Mouse (Mus musculus) T-cell, adult 2 months (primary cell): ENCODE results near the gene Adamts17.

ENCODE experiments used
- DNase-seq: peaks from one replicate; pipeline ENCODE4 v3.0.0; 2022; ENCODE audit warnings: low spot score

Adamts17 gene

DNA sequence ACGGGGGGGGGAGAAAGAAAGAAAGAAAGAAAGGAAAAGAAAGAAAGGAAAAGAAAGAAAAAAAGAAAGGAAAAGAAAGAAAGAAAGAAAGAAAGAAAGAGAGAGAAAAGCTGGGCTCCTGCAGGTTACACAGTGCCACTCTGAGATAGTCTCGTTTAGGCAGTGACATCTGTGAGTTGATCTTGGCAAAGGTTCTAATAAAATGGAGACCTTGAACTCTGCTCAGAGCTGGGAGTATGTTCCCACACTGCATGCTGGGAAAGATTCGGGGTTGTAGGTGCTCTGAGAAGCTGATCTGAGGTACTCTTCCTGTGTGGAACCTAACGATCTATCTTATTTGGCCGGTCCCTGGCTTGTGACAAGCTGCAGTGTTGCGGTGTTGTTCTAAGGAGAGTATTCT is 7.0 kb downstream of the Adamts17 start:
- no peak for DNase-seq

DNA sequence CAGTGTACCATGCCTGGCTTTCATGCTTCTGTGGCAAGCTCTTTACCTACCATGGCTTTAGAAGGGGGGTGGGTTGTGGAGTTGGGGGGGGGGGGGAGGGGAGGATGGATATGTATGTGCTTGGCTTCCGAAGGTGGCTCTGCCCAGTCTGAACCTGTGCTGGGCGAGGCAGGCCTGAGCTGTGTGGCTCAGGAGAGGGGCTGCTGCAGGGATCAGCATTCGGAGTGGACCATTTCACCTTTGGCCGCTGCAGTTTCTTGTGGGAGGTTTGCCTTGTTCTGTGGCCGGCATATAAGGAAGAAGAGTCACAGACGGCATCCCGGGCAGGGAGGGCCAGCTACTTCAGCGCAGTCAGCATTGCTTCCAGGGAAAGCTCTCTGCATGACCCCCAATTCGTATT is 7.8 kb downstream of the Adamts17 start:
- DNase-seq, result no peak

DNA sequence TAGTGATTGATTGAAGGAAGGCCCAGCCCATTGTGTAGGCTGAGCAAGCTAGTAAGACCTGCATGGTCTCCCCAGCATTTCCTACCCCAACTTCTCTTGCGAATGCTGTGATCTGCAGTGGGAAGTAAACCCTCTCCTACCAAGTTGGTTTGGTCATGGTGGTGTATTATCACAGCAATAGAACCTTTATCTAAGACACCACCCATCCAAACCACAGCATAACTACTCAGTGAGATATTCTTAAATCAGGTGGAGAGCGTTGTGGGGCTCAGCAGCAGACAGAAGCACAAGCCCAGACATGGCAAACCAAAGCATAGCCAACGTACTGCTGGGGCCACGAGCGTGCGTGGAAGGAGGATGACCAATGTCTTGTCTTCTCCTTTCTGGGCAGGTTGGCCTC is 9.8 kb downstream of the Adamts17 start:
- DNase-seq, result no peak

GRCm38 (mm10) chr7:66852164-66852563 is 12.6 kb downstream of the Adamts17 start:
- DNase-seq, result no peak

DNA sequence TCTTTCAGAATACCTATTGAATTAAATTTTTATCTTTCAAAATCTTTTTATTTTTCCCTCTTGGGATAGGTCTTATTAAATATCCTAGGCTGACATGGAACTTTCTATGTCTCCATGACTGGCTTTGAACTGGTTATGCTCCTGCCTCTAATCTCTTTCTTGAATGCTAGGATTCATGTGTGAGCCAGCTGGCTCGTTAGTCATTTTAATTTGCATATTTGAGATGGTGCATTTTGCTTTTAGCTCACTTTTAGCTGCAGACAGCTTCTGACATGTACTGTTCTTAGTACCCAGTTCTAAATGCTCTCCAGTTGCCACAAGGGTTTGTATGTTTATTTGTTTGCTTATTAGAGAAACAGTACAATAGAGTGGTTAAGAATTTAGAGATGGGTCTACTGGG is 18.1 kb downstream of the Adamts17 start:
- no peak for DNase-seq

GRCm38 (mm10) chr7:66858247-66859075 is 18.9 kb downstream of the Adamts17 start:
- no peak for DNase-seq

DNA sequence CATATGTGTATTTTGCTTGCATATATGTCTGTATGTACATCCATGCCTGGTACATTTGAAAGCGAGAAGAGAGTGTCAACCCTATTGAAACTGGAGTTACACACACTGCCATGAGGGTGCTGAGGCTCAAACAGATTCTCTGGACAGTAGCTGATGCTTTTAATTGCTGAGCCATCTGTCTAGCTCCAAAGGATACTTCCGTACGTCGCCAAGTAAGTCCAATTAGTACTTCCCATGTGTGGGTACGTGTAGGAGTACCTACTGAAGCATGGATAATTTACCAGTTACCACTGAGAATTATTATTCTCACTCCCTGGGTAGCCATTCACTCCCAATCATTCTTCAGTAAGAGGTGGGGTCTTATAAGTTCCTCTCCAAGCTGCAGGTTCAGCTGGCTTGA is 19.7 kb downstream of the Adamts17 start:
- DNase-seq, result no peak

DNA sequence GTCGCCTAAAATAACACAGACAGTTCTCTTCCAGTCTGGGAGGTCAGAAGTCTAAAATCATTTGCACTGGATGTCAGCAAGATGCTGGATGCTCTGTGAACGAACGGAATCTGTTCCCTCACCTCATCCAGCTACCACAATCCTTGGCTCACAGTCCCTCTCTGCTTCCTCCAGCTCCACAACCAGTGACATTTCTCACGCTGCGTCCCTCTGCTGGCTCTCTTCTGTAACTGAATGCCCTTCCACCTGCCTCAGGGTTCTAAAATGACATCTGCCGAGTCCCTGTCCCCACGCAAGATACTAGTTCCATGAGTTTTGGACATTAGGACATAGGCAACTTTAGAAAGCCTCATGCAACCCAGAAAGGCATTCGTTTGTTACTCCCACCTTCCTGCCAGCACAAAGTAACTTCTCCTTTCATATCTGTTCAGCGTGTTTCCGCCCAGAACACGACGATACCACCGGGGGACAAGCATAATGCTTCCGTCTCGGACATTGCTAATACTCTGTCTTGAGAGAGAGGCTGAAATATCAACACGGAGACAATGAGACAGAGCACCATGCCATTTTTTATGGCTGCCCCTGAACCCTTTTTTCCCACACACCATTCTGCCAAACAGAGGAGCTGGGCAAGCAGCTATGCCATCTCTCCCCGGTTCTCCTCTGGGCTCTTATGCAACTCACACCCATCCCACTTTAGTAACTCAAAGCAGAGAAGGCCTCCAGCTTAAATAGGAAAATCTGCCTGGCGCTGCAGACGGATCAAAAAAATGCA is 27.6 kb downstream of the Adamts17 start:
- no peak for DNase-seq

DNA sequence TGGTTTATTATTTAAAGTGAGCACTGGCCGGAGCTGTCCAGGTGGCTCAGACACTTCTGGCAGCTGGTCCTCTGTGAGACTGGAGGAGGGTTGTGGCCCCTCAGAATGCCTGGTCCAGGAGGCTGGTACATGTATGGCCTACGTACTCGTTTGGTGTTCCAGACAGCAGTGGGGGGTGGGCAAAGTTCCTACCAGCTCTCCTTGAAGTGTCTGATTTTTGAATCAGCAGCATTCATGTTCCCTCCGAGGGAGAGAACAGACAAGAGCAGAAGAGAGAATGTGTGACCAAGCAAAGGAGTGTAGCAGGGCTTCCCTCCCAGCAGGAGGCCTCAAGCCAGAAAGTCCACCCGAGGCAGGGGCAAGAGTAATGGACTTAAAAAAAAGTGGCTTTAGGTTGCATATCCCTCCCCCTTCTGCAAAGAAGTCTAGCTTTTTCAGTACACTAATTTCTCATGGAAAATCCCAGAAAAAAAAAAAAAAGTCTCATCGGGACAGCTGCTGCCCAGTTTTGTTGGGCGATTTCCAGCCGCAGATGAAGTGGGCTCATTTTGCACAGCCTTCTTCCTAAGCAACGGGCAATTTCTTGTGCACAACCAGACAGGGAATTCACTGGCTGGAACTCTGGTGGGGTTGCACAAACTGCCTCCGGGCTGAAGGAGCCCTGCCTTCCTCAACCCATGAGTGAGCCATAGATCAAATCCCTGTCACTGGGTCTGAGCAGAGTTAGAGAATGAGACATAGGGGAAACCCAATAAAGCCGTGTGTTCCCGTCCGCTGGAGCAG is 28.4 kb downstream of the Adamts17 start:
- no peak for DNase-seq

DNA sequence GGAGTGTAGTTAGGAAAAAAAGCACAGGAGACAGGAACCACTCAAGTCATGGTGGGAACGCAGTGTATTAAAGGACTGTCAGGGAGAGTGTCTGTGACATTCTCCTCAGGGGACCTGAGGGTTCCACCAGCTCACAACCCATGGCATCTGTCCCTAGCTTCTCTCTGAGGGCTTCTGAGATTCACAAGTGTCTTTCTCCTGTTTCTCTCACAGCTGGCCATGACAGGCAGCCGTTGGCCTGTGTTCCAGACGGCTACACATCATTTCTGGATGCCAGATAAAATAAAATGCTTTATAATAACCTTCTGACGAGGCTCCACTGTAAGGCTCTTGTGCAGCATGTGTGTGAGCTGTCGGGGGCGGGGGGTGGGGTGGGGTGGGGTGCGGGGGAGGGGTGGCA is 32.0 kb downstream of the Adamts17 start:
- DNase-seq, result no peak

- DNase-seq, result no peak
Measured at GRCm38 (mm10) chr7:66871940-66872511, 32.5 kb downstream of the Adamts17 start.

- no peak for DNase-seq
Measured at GRCm38 (mm10) chr7:66873235-66873634, 33.7 kb downstream of the Adamts17 start.

- DNase-seq, result no peak
Measured at GRCm38 (mm10) chr7:66891431-66891830, 51.9 kb downstream of the Adamts17 start.

- DNase-seq, result no peak
Measured at GRCm38 (mm10) chr7:66892096-66892495, 52.6 kb downstream of the Adamts17 start.

GRCm38 (mm10) chr7:66902376-66902775 is 62.8 kb downstream of the Adamts17 start:
- no peak for DNase-seq

DNA sequence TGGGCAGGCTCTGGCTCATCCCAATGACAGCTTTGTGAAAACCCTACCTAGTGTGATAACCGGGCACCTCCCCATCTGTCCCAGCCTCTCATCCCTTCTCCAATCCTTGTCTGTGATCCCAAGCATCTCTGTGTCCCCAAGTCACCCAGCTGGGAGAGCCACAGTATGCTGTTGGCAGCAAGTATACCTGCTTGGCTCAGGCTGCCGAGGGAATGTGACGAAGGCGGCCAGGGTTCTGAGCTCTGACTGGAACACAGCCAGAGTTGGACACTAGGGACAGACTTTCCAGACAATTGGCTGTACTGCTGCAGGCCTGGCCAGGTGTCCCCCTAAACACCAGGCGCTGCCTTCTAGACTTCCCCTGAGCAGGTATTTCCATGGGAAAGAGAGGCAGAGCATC is 63.5 kb downstream of the Adamts17 start:
- DNase-seq, result no peak

DNA sequence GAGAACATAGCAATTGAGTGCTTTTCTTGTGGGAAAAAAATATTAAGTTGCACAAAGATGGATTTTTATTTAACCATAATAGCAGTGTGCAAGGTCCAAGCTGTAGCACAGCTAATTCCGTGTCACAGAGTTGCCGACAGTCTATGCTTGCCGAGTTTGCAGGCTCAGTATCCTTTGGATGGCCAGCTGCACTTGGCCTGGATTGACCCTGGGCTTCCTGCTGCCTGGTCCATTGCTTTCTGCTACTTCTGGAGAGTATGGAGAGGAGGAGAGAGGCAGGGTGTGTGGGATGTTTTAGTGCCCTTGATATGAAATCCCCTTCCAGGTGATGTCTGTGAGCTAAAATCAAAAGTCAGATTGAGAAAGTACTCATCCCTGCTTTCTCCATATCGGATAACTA is 66.4 kb downstream of the Adamts17 start:
- no peak for DNase-seq

DNA sequence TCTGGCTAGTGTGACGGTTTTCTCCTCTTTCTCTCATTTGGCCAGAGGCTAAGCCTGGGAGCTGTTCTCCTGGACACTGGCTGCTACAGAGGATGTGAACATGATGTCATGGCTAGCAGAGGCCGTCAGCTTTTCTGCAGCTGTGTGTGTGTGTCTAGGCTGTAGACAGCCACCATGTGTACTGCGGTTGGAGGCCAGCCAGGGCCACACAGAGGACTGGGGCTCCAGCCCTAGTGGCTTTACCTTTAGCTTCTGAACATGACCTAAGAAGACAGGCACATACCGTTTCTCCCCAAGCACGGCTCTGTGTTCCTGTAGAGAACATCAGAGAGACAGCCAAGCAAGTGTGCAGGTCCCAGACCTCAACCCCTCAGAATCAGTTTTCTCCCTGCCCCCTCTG is 73.3 kb downstream of the Adamts17 start:
- DNase-seq, result no peak

- DNase-seq, result no peak
Measured at GRCm38 (mm10) chr7:66923595-66923994, 84.1 kb downstream of the Adamts17 start.

DNA sequence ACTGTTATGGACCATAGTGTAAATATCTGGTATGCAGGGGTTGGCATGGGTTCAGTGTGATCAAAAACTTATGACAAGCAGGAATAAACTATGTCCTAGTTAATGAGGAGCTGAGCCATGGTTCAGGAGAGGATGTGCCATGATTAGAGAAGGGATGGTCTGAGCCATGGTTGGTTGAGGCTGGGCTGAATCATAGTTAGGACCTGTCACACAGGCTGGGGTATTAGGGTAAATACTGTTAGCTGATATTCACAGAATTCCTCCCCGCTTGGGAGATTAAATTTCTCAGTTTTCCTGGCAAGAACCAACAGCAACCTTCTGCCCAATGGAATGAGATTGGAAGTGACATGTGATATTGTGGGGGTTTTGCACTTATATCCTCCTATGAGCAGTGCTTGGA is 84.6 kb downstream of the Adamts17 start:
- no peak for DNase-seq

- DNase-seq, result no peak
Measured at GRCm38 (mm10) chr7:66929263-66929662, 89.7 kb downstream of the Adamts17 start.

DNA sequence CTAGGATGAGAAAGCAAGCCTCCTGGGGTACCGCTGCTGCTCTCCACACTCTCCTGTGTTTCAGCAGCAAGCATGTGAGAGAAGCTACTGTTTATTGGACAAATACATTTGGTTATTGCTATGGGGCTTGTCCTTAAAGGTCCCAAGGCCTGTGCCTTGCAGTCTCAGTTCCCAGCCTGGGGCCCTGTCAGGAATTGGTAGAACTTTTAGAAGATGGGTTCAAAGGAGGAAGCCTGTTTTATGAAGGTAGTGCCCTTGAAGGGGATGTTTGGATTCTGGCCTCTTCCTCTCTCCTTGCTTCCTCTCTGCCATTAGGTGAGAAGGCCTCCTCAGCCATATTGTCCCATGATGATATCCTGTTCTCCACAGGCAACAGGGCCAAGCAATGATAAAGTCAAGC is 91.8 kb downstream of the Adamts17 start:
- DNase-seq, result no peak
